Mouse (Mus musculus) MEL (cell line): ENCODE measurements around the gene Gm20388. TPM values are rescaled to one million over a fixed set of nuclear protein-coding genes. Genes with fewer than 3 reads are reported as not detected.
A peak's percentile ranks its signal among the peaks of the same experiment; 100 is the strongest.

Experiments
- DNase-seq: peaks from one replicate; pipeline ENCODE4 v3.0.0; 2011; ENCODE audit warnings: low read depth, low spot score
- H3K27ac ChIP-seq: 2 replicates; pipeline ENCODE4 v1.5.1; 2012; ENCODE audit warnings: low read depth, mild to moderate bottlenecking, control low read depth, low read length, moderate library complexity; ENCODE audit not compliant: control insufficient read depth
- H3K27me3 ChIP-seq, 2 experiments: fragments of 150-350 bp in 1 of 2; sonication (generic) in 1 of 2; 2 replicates each; pipeline ENCODE4 v1.6.1; 2012; ENCODE audit warnings: low read length in 2 of 2, mild to moderate bottlenecking in 2 of 2, improper control_type of control experiment in 1 of 2, moderate library complexity in 1 of 2; ENCODE audit not compliant: insufficient read depth in 2 of 2, control insufficient read depth in 1 of 2
- H3K36me3 ChIP-seq, 2 experiments: 2 replicates each; pipeline ENCODE4 v1.6.1; 2012 to 2014; ENCODE audit warnings: low read length in 2 of 2, improper control_type of control experiment in 1 of 2, inconsistent platforms in 1 of 2, mild to moderate bottlenecking in 1 of 2; ENCODE audit not compliant: insufficient read depth in 2 of 2, control insufficient read depth in 1 of 2
- H3K4me1 ChIP-seq, 2 experiments: fragments of 150-350 bp in 1 of 2; sonication (generic) in 1 of 2; 2 replicates each; pipeline ENCODE4 v1.6.1; 2012; ENCODE audit warnings: low read length in 2 of 2, improper control_type of control experiment in 1 of 2, mild to moderate bottlenecking in 1 of 2; ENCODE audit not compliant: insufficient read depth in 2 of 2, control insufficient read depth in 1 of 2
- H3K4me3 ChIP-seq, 2 experiments: fragments of 150-350 bp in 1 of 2; sonication (generic) in 1 of 2; 2 replicates each; pipeline ENCODE4 v1.5.1; 2012; ENCODE audit warnings: low read depth in 2 of 2, low read length in 2 of 2, mild to moderate bottlenecking in 2 of 2, moderate library complexity in 2 of 2, control low read depth in 1 of 2, improper control_type of control experiment in 1 of 2; ENCODE audit not compliant: control insufficient read depth in 1 of 2, insufficient read depth in 1 of 2
- H3K79me2 ChIP-seq: 2 replicates; pipeline ENCODE4 v1.6.1; 2012; ENCODE audit warnings: mild to moderate bottlenecking, low read length, moderate library complexity; ENCODE audit not compliant: control insufficient read depth, poor library complexity, insufficient read depth
- H3K9ac ChIP-seq: 2 replicates; pipeline ENCODE4 v1.6.1; 2012; ENCODE audit warnings: low read depth, mild to moderate bottlenecking, control low read depth, low read length, moderate library complexity; ENCODE audit not compliant: control insufficient read depth, poor library complexity, severe bottlenecking
- H3K9me3 ChIP-seq: fragments of 150-350 bp; sonication (generic); replicated peaks from 2 replicates; pipeline ENCODE4 v1.6.1; 2012; ENCODE audit warnings: mild to moderate bottlenecking, low read length, improper control_type of control experiment, moderate library complexity; ENCODE audit not compliant: insufficient read depth
- CHD1 ChIP-seq: IDR thresholded peaks from 2 replicates; pipeline ENCODE4 v1.6.1; 2012; ENCODE audit warnings: low read depth, mild to moderate bottlenecking, inconsistent platforms, low read length, improper control_type of control experiment
- CHD2 ChIP-seq: IDR thresholded peaks from 2 replicates; pipeline ENCODE4 v1.6.1; 2011; ENCODE audit warnings: low read length, improper control_type of control experiment
- CTCF ChIP-seq, 3 experiments: IDR thresholded peaks in 2 of 3; conservative IDR thresholded peaks in 1 of 3; 2 replicates each; pipeline ENCODE4 v1.5.1; 2011 to 2012; ENCODE audit warnings: low read length in 3 of 3, low read depth in 2 of 3, mild to moderate bottlenecking in 2 of 3, improper control_type of control experiment in 1 of 3, inconsistent platforms in 1 of 3, mixed read lengths in 1 of 3, moderate library complexity in 1 of 3; ENCODE audit not compliant: control insufficient read depth in 1 of 3, insufficient read depth in 1 of 3, poor library complexity in 1 of 3, severe bottlenecking in 1 of 3
- E2F4 ChIP-seq: IDR thresholded peaks from 2 replicates; pipeline ENCODE4 v1.6.1; 2011; ENCODE audit warnings: low read depth, low read length, improper control_type of control experiment, borderline replicate concordance
- EP300 ChIP-seq, 2 experiments: IDR thresholded peaks; 2 replicates each; pipeline ENCODE4 v1.6.1; 2011; ENCODE audit warnings: improper control_type of control experiment in 2 of 2, low read length in 2 of 2, low read depth in 1 of 2, mild to moderate bottlenecking in 1 of 2
- ETS1 ChIP-seq: IDR thresholded peaks from 2 replicates; pipeline ENCODE4 v1.6.1; 2012; ENCODE audit warnings: low read depth, mild to moderate bottlenecking, inconsistent platforms, low read length, improper control_type of control experiment, moderate library complexity
- GABPA ChIP-seq: IDR thresholded peaks from 2 replicates; pipeline ENCODE4 v1.6.1; 2012; ENCODE audit warnings: low read depth, mild to moderate bottlenecking, inconsistent platforms, low read length, improper control_type of control experiment, moderate library complexity
- GATA1 ChIP-seq: IDR thresholded peaks from 2 replicates; pipeline ENCODE4 v1.6.1; 2011; ENCODE audit warnings: low read depth, low read length, improper control_type of control experiment
- KAT2A ChIP-seq: conservative IDR thresholded peaks from 2 replicates; pipeline ENCODE4 v1.6.1; 2012; ENCODE audit warnings: low read depth, low read length, improper control_type of control experiment, inconsistent platforms
- MAFK ChIP-seq: IDR thresholded peaks from 2 replicates; pipeline ENCODE4 v1.6.1; 2011; ENCODE audit warnings: low read depth, mild to moderate bottlenecking, low read length, improper control_type of control experiment, borderline replicate concordance
- MAX ChIP-seq: IDR thresholded peaks from 2 replicates; pipeline ENCODE4 v1.6.1; 2011; ENCODE audit warnings: low read length, improper control_type of control experiment
- MAZ ChIP-seq: IDR thresholded peaks from 2 replicates; pipeline ENCODE4 v1.6.1; 2012; ENCODE audit warnings: low read depth, mild to moderate bottlenecking, inconsistent platforms, low read length, improper control_type of control experiment
- MEF2A ChIP-seq: IDR thresholded peaks from 2 replicates; pipeline ENCODE4 v1.6.1; 2014; ENCODE audit warnings: low read depth, mild to moderate bottlenecking, inconsistent platforms, low read length, improper control_type of control experiment; ENCODE audit not compliant: poor library complexity, insufficient replicate concordance, severe bottlenecking; ENCODE audit errors: extremely low read depth
- MXI1 ChIP-seq: IDR thresholded peaks from 2 replicates; pipeline ENCODE4 v1.6.1; 2011; ENCODE audit warnings: mild to moderate bottlenecking, low read depth, low read length, improper control_type of control experiment
- MYB ChIP-seq: IDR thresholded peaks from 2 replicates; pipeline ENCODE4 v1.6.1; 2011; ENCODE audit warnings: mild to moderate bottlenecking, low read depth, low read length, improper control_type of control experiment
- MYC ChIP-seq: IDR thresholded peaks from 2 replicates; pipeline ENCODE4 v1.6.1; 2011; ENCODE audit warnings: low read depth, mild to moderate bottlenecking, low read length, improper control_type of control experiment, moderate library complexity
- NELFE ChIP-seq: IDR thresholded peaks from 2 replicates; pipeline ENCODE4 v1.6.1; 2011; ENCODE audit warnings: low read depth, low read length, improper control_type of control experiment
- NRF1 ChIP-seq: IDR thresholded peaks from 2 replicates; pipeline ENCODE4 v1.6.1; 2014; ENCODE audit warnings: low read depth, mild to moderate bottlenecking, inconsistent platforms, low read length, improper control_type of control experiment, moderate library complexity; ENCODE audit not compliant: poor library complexity, insufficient read depth, severe bottlenecking
- POLR2AphosphoS2 ChIP-seq: IDR thresholded peaks from 2 replicates; pipeline ENCODE4 v1.6.1; 2011; ENCODE audit warnings: low read length, improper control_type of control experiment
- POLR2AphosphoS5 ChIP-seq: IDR thresholded peaks from 2 replicates; pipeline ENCODE4 v1.6.1; 2012; ENCODE audit warnings: low read depth, borderline replicate concordance, mild to moderate bottlenecking, inconsistent platforms, low read length, moderate library complexity, mixed read lengths
- RAD21 ChIP-seq: IDR thresholded peaks from 2 replicates; pipeline ENCODE4 v1.6.1; 2011; ENCODE audit warnings: mild to moderate bottlenecking, low read depth, low read length, improper control_type of control experiment
- RCOR1 ChIP-seq: IDR thresholded peaks from 2 replicates; pipeline ENCODE4 v1.6.1; 2012; ENCODE audit warnings: low read depth, mild to moderate bottlenecking, inconsistent platforms, low read length, improper control_type of control experiment
- SIN3A ChIP-seq: IDR thresholded peaks from 2 replicates; pipeline ENCODE4 v1.6.1; 2012; ENCODE audit warnings: low read length, improper control_type of control experiment, inconsistent platforms
- SMC3 ChIP-seq: IDR thresholded peaks from 2 replicates; pipeline ENCODE4 v1.6.1; 2011; ENCODE audit warnings: low read depth, low read length, improper control_type of control experiment
- TBP ChIP-seq: IDR thresholded peaks from 2 replicates; pipeline ENCODE4 v1.8.0; 2011; ENCODE audit warnings: low read depth, low read length, improper control_type of control experiment
- UBTF ChIP-seq: IDR thresholded peaks from 2 replicates; pipeline ENCODE4 v1.6.1; 2012; ENCODE audit warnings: low read depth, mild to moderate bottlenecking, inconsistent platforms, low read length, improper control_type of control experiment, moderate library complexity, borderline replicate concordance; ENCODE audit not compliant: insufficient read depth
- USF2 ChIP-seq, 2 experiments: IDR thresholded peaks; 2 replicates each; pipeline ENCODE4 v1.6.1; 2011 to 2012; ENCODE audit warnings: improper control_type of control experiment in 2 of 2, low read length in 2 of 2, borderline replicate concordance in 1 of 2, inconsistent platforms in 1 of 2, low read depth in 1 of 2, mild to moderate bottlenecking in 1 of 2; ENCODE audit not compliant: insufficient read depth in 1 of 2
- ZC3H11A ChIP-seq: IDR thresholded peaks from 2 replicates; pipeline ENCODE4 v1.6.1; 2012; ENCODE audit warnings: low read depth, mild to moderate bottlenecking, inconsistent platforms, low read length, improper control_type of control experiment
- ZKSCAN1 ChIP-seq: IDR thresholded peaks from 2 replicates; pipeline ENCODE4 v1.6.1; 2012; ENCODE audit warnings: low read depth, mild to moderate bottlenecking, inconsistent platforms, low read length, improper control_type of control experiment, moderate library complexity
- ZMIZ1 ChIP-seq: IDR thresholded peaks from 2 replicates; pipeline ENCODE4 v1.6.1; 2012; ENCODE audit warnings: low read depth, mild to moderate bottlenecking, inconsistent platforms, low read length, improper control_type of control experiment, moderate library complexity
- polyA plus RNA-seq, 2 experiments: library from polyadenylated mRNA; stranded (reverse) in 1 of 2; unstranded in 1 of 2; fragments of >175 nt in 1 of 2; fragments of >200 nt in 1 of 2; gene quantifications; 2 replicates each; pipeline versions ENCODE4 v1.2.1 to v1.2.4; 2012; ENCODE audit warnings: low replicate concordance in 2 of 2, low read depth in 1 of 2; ENCODE audit not compliant: insufficient read length in 2 of 2, insufficient read depth in 1 of 2, missing spikeins in 1 of 2
- total RNA-seq: library from RNA; depleted of rRNA; stranded (reverse); fragments of 300-350 nt; gene quantifications from 2 replicates; pipeline ENCODE4 v1.2.3, GENCODE M21; 2012

Gene Gm20388
- total and polyA plus RNA-seq, 3 experiments, result 11.1 to 17.8 TPM; not detected in 1

DNA sequence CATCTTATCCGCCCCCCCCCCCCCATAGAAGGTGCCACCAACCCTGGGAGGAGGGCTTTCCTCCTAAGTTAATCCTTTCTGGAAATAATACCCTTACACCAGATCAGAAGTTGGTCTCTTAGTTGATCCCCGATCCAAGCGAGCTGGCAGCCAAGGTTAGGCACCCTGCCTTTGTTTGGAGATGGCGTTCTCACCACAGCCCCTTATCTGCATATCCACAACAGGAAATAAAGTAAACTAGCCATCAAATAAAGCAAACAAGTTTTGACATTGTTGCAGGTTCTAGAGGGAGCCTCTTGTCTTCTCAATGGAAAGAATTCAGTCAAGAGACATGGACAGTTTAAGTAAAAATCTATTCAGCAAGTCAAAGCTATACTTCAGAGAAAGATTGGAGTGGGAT lies 200.7 kb downstream of the Gm20388 start:
- H3K27me3 ChIP-seq, result no peaks in the 10 kb centered on the region
- H3K27ac ChIP-seq, result no peak overlapping the region

DNA sequence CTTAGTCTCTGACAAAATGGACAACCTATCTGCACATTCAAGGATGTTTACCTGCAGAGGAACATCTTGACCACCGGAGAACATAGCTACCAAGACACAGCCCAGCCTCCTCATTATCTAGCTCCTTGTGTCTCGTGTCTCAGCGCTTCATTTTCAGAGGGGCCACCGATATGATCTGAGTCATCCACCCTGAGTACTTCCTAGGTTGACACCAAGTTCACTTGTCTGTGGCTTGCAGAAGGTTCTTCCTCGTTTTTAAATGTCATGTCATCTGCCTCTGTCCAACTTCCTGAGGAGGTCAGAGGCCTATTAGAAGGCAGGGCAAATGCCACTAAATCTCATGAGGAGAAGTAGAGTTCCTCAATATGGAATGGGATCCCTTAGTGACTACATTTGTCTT lies 201.9 kb downstream of the Gm20388 start:
- Histone ChIP-seq H3K27ac (peak overlapping the region; percentile 90), H3K79me2 (no peaks in the 10 kb centered on the region; the same call in 1 of the 2 replicates), H3K27me3 (no peaks in the 10 kb centered on the region), H3K4me3 (peak overlapping the region in 1 of 2 experiments; percentile 67; a peak in 1 of 4 replicates), H3K9me3 (no peaks in the 10 kb centered on the region), H3K36me3 (peaks cover 0 to 11% of the 10 kb centered on the region in 2 experiments; a peak in 2 of 4 replicates), H3K9ac (peak overlapping the region; percentile 87; the same call in 1 of the 2 replicates), H3K4me1 (peaks cover 9 to 24% of the 10 kb centered on the region in 2 experiments)
- peak; percentile 82 for DNase-seq
- TF ChIP-seq KAT2A, result no peak
- TF ChIP-seq MAFK, result no peak
- no peak for TF ChIP-seq CTCF (IDR thresholded peaks at IDR 0.05 in 2 of 3, conservative IDR thresholded peaks at IDR 0.05 in 1 of 3; ENCODE audit: control insufficient read depth in 1 of 3, insufficient read depth in 1 of 3, low read depth in 2 of 3, low read length in 3 of 3, poor library complexity in 1 of 3, severe bottlenecking in 1 of 3)
- TF ChIP-seq GATA1, result peak; percentile 49
- no peak for TF ChIP-seq UBTF
- no peak for TF ChIP-seq GABPA
- no peak for TF ChIP-seq MYB
- TF ChIP-seq ZKSCAN1, result no peak
- TF ChIP-seq USF2 (IDR thresholded peaks at IDR 0.05; ENCODE audit: borderline replicate concordance in 1 of 2, insufficient read depth in 1 of 2, low read depth in 1 of 2, low read length in 2 of 2), result no peak
- TF ChIP-seq MYC, result peak; percentile 51; the same call in 1 of the 2 replicates
- TF ChIP-seq MAZ, result no peak
- TF ChIP-seq MEF2A, result no peak
- peak; percentile 89 for TF ChIP-seq SIN3A
- TF ChIP-seq NRF1, result no peak
- no peak for TF ChIP-seq ZMIZ1
- no peak for TF ChIP-seq E2F4
- TF ChIP-seq EP300 (IDR thresholded peaks at IDR 0.05; ENCODE audit: low read depth in 1 of 2, low read length in 2 of 2), result peak; percentile 27 to 56; a peak in 3 of 4 replicates
- peak; percentile 66; the same call in 1 of the 2 replicates for TF ChIP-seq MXI1
- 0 out of 2 replicates have a peak, but pooled peaks have one; percentile 16 for TF ChIP-seq TBP
- TF ChIP-seq ZC3H11A, result no peak
- peak; percentile 71 for TF ChIP-seq MAX
- TF ChIP-seq ETS1, result peak; percentile 63
- no peak for TF ChIP-seq POLR2AphosphoS5
- no peak for TF ChIP-seq NELFE
- TF ChIP-seq CHD1, result no peak
- no peak for TF ChIP-seq SMC3
- TF ChIP-seq RAD21, result no peak
- TF ChIP-seq POLR2AphosphoS2, result no peak
- TF ChIP-seq RCOR1, result peak; percentile 41; the same call in 1 of the 2 replicates
- TF ChIP-seq CHD2, result no peak

More for the DNA sequence above, 200.7 kb downstream of the Gm20388 start:
- H3K4me1 ChIP-seq, result peaks cover 9 to 24% of the 10 kb centered on the region in 2 experiments
- no peak overlapping the region for H3K4me3 ChIP-seq
- H3K79me2 ChIP-seq, result no peaks in the 10 kb centered on the region; the same call in 1 of the 2 replicates
- DNase-seq, result peak; percentile 37
- no peaks in the 10 kb centered on the region for H3K9me3 ChIP-seq
- H3K36me3 ChIP-seq, result peaks cover 0 to 11% of the 10 kb centered on the region in 2 experiments; a peak in 2 of 4 replicates
- H3K9ac ChIP-seq, result no peak overlapping the region
- peak; percentile 35; the same call in 1 of the 2 replicates for TF ChIP-seq GATA1
- no peak for TF ChIP-seq ZC3H11A
